Comparison of ENCODE assay signal across 10 mouse cellular contexts in genomic region chr10:80139975-80140665, GRCm38 (mm10). TPM values are rescaled to one million over a fixed set of nuclear protein-coding genes. Genes with fewer than 3 reads are reported as not detected.
A peak's percentile ranks its signal among the peaks of the same experiment; 100 is the strongest.
DNase-seq lines count a peak whose midpoint lies in the region; ATAC-seq and TF ChIP-seq lines count a peak whose summit lies in the region.
"Had no signal": no experiment of that assay in that cellular context is flagged by ENCODE, and none has a peak within 500 bp of the region (broad histone marks: within the 10 kb centered on the region; RNA-seq: fewer than 3 reads in every experiment).

No protein-coding gene starts in this region.

- no peak overlapping the region for H3K9ac ChIP-seq in lung, embryonic 14.5 days
- no peak overlapping the region for H3K9ac ChIP-seq in embryonic facial prominence, embryonic 13.5 days
- H3K9ac ChIP-seq in liver, embryonic 16.5 days (ENCODE audit: low read depth, low read length): no peak overlapping the region

- DNase-seq in heart, adult 11 months: peak; percentile 93
- no peak for DNase-seq in heart, adult 8-10 months (ENCODE audit: low spot score)
- no peak for DNase-seq in lung, embryonic 14.5 days
- no peak for DNase-seq in lung, postnatal 10 days
- no peak for DNase-seq in testis, postnatal 10 days (ENCODE audit: low spot score)
- DNase-seq: layer of hippocampus, adult 9-11 months; thymus, adult 2 months had no signal

- WGBS in lung, embryonic 14.5 days: 73% methylated on average over 11 of the region's 11 CpGs
- 73% methylated on average over 11 of the region's 11 CpGs for WGBS in embryonic facial prominence, embryonic 13.5 days
- WGBS in liver, embryonic 16.5 days (ENCODE audit: insufficient replicate concordance): 67% methylated on average over 11 of the region's 11 CpGs

- peak overlapping the region; percentile 98 for H3K4me2 ChIP-seq in lung, embryonic 14.5 days
- peak overlapping the region; percentile 99; the same call in 1 of the 2 replicates for H3K4me2 ChIP-seq in embryonic facial prominence, embryonic 13.5 days
- H3K4me2 ChIP-seq in liver, embryonic 16.5 days (ENCODE audit: low read depth, low read length): 0 out of 2 replicates have a peak overlapping the region, but pooled peaks have one; percentile 93

- peaks cover 9% of the 10 kb centered on the region; the same call in 1 of the 2 replicates for H3K4me1 ChIP-seq in lung, embryonic 14.5 days (ENCODE audit: insufficient read depth)
- H3K4me1 ChIP-seq in embryonic facial prominence, embryonic 13.5 days: peaks cover 56% of the 10 kb centered on the region
- peaks cover 67% of the 10 kb centered on the region for H3K4me1 ChIP-seq in liver, embryonic 16.5 days (ENCODE audit: control insufficient read depth, low read depth, low read length)

- no peaks in the 10 kb centered on the region for H3K9me3 ChIP-seq in lung, embryonic 14.5 days (ENCODE audit: low read depth, low read length)
- H3K9me3 ChIP-seq in embryonic facial prominence, embryonic 13.5 days: no peaks in the 10 kb centered on the region
- no peaks in the 10 kb centered on the region for H3K9me3 ChIP-seq in liver, embryonic 16.5 days (replicated peaks; ENCODE audit: control insufficient read depth, low read length)

- peaks cover 17% of the 10 kb centered on the region for H3K36me3 ChIP-seq in lung, embryonic 14.5 days (ENCODE audit: insufficient read depth)
- peaks cover 21% of the 10 kb centered on the region for H3K36me3 ChIP-seq in embryonic facial prominence, embryonic 13.5 days
- peaks cover 13% of the 10 kb centered on the region for H3K36me3 ChIP-seq in liver, embryonic 16.5 days (ENCODE audit: control insufficient read depth, insufficient read depth)

- 0 out of 2 replicates have a peak overlapping the region, but pooled peaks have one; percentile 12 for H3K27ac ChIP-seq in lung, embryonic 14.5 days (ENCODE audit: low read depth)
- 0 out of 2 replicates have a peak overlapping the region, but pooled peaks have one; percentile 81 for H3K27ac ChIP-seq in embryonic facial prominence, embryonic 13.5 days
- H3K27ac ChIP-seq in liver, embryonic 16.5 days (ENCODE audit: low read length): no peak overlapping the region

- ATAC-seq in lung, embryonic 14.5 days (ENCODE audit: insufficient read depth): no peak
- ATAC-seq in embryonic facial prominence, embryonic 13.5 days (ENCODE audit: insufficient number of reproducible peaks, insufficient read depth, low FRiP score, low TSS enrichment, low read depth): no peak
- no peak for ATAC-seq in liver, embryonic 16.5 days (ENCODE audit: low read depth)
- ATAC-seq in frontal cortex, adult (ENCODE audit: low TSS enrichment): no peak

- H3K27me3 ChIP-seq in lung, embryonic 14.5 days (ENCODE audit: insufficient read depth, low read length): peaks cover 48% of the 10 kb centered on the region
- H3K27me3 ChIP-seq in embryonic facial prominence, embryonic 13.5 days: peaks cover 31% of the 10 kb centered on the region
- peaks cover 52% of the 10 kb centered on the region for H3K27me3 ChIP-seq in liver, embryonic 16.5 days (ENCODE audit: control insufficient read depth, insufficient read depth, low read depth, low read length)

- no peak overlapping the region for H3K4me3 ChIP-seq in lung, embryonic 14.5 days (ENCODE audit: low read depth, low read length)
- H3K4me3 ChIP-seq in embryonic facial prominence, embryonic 13.5 days: peak overlapping the region; percentile 70
- H3K4me3 ChIP-seq in liver, embryonic 16.5 days (ENCODE audit: low read depth, low read length): no peak overlapping the region

- TF ChIP-seq CTCF in lung, embryonic 14.5 days (IDR thresholded peaks at IDR 0.05; ENCODE audit: low read depth): no peak

RNA-seq across cellular contexts. Expression of gene Cbarp, which starts 0.5 kb away (rescaled TPM):
- 1 to 10 TPM; 3.8 to 6.1 (median 4.6) TPM for total RNA-seq in heart, adult 8-10 months (2022)
- polyA plus RNA-seq in lung, embryonic 14.5 days (2014; fragmentation: Nextera tagmentation; extraction: Ambion mirVana): 3.8 and 5.5 TPM in 2 replicates
- polyA plus RNA-seq in embryonic facial prominence, embryonic 13.5 days (2015; fragmentation: Nextera tagmentation; extraction: Ambion mirVana): 6.8 and 9.8 TPM in 2 replicates
- 0.44 and 0.65 TPM in 2 replicates for polyA plus RNA-seq in liver, embryonic 16.5 days (2015; fragmentation: Nextera tagmentation; extraction: Ambion mirVana)

RNA-seq across cellular contexts. Expression of gene Atp5d, which starts 1.7 kb away (rescaled TPM):
- 1,000 to 10,000 TPM; 1,050 to 1,135 (median 1,101) TPM for total RNA-seq in heart, adult 8-10 months (2022)
- polyA plus RNA-seq in lung, embryonic 14.5 days (2014; fragmentation: Nextera tagmentation; extraction: Ambion mirVana): 493 and 529 TPM in 2 replicates
- 491 and 513 TPM in 2 replicates for polyA plus RNA-seq in embryonic facial prominence, embryonic 13.5 days (2015; fragmentation: Nextera tagmentation; extraction: Ambion mirVana)
- polyA plus RNA-seq in liver, embryonic 16.5 days (2015; fragmentation: Nextera tagmentation; extraction: Ambion mirVana): 288 and 309 TPM in 2 replicates

RNA-seq across cellular contexts. Expression of gene Midn, which starts 8.0 kb away (rescaled TPM):
- 100 to 1,000 TPM in 1 of 4 experiments, 10 to 100 TPM in 3; 83.9 to 111 (median 91.0) TPM for total RNA-seq in heart, adult 8-10 months (2022)
- 32.6 and 34.2 TPM in 2 replicates for polyA plus RNA-seq in lung, embryonic 14.5 days (2014; fragmentation: Nextera tagmentation; extraction: Ambion mirVana)
- 21.2 and 25.7 TPM in 2 replicates for polyA plus RNA-seq in embryonic facial prominence, embryonic 13.5 days (2015; fragmentation: Nextera tagmentation; extraction: Ambion mirVana)
- polyA plus RNA-seq in liver, embryonic 16.5 days (2015; fragmentation: Nextera tagmentation; extraction: Ambion mirVana): 2.3 and 2.6 TPM in 2 replicates

RNA-seq across cellular contexts. Expression of gene Stk11, which starts 24.5 kb away (rescaled TPM):
- 100 to 1,000 TPM; 148 to 176 (median 153) TPM for total RNA-seq in heart, adult 8-10 months (2022)
- 28.7 and 29.7 TPM in 2 replicates for polyA plus RNA-seq in lung, embryonic 14.5 days (2014; fragmentation: Nextera tagmentation; extraction: Ambion mirVana)
- polyA plus RNA-seq in embryonic facial prominence, embryonic 13.5 days (2015; fragmentation: Nextera tagmentation; extraction: Ambion mirVana): 18.5 and 19.0 TPM in 2 replicates
- polyA plus RNA-seq in liver, embryonic 16.5 days (2015; fragmentation: Nextera tagmentation; extraction: Ambion mirVana): 13.2 and 14.4 TPM in 2 replicates

RNA-seq across cellular contexts. Expression of gene Cirbp, which starts 25.7 kb away (rescaled TPM):
- total RNA-seq in heart, adult 8-10 months (2022): 10 to 100 TPM; 34.7 to 69.7 (median 51.6) TPM
- polyA plus RNA-seq in lung, embryonic 14.5 days (2014; fragmentation: Nextera tagmentation; extraction: Ambion mirVana): 71.8 and 71.9 TPM in 2 replicates
- polyA plus RNA-seq in embryonic facial prominence, embryonic 13.5 days (2015; fragmentation: Nextera tagmentation; extraction: Ambion mirVana): 142 and 162 TPM in 2 replicates
- polyA plus RNA-seq in liver, embryonic 16.5 days (2015; fragmentation: Nextera tagmentation; extraction: Ambion mirVana): 13.8 and 14.2 TPM in 2 replicates
